In the genomic region with DNA sequence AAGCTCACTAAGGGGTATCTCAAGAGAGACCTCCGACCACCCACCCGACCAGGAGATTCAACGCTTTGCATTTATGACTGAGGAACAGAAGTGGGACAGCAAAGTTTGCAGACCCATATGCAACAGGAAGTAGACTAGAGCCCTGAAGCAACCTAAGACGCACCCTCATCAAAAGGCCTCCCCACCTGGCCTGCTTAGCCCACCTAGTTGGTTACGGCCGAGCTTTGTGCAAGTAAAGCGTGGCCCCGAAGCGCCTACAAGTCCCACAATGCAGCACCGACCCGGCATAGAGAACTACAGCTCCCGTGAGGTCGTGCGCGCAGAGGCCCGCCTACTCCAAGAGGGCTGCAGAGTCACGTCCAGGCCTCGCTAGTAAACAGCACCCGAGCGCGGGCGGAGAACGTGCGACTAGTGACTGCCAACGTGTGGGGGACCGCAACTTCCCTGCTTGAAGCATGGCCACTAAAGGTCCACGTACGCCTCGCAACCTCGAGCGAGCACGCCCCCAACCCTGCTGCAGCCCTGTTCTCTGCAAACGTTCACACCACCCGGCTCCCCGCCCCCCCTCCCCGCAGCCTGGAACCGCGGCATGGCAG, we compare ENCODE assay signal across 8 mouse cellular contexts. TPM values are rescaled to one million over a fixed set of nuclear protein-coding genes. Genes with fewer than 3 reads are reported as not detected.
DNase-seq lines count a peak whose midpoint lies in the region; ATAC-seq and TF ChIP-seq lines count a peak whose summit lies in the region.

No protein-coding gene starts in this region.

- in situ Hi-C loops in CH12.LX (cut with MboI; ENCODE audit: low pct_ligation_motif_present, low pct_unique_long_range_greater_than_20kb, low sequenced_read_pairs) = loop anchor here (5.0 kb wide), 1 partner anchor 119 kb away; the partner anchor contains the start of gene Coro7

- peak; percentile 84 for TF ChIP-seq POLR2A in CH12.LX (IDR thresholded peaks at IDR 0.05; ENCODE audit: low read depth, low read length)

- H3K9me3 ChIP-seq in CH12.LX (replicated peaks; ENCODE audit: low read length) = peaks cover 10% of the 10 kb centered on the region
- H3K9me3 ChIP-seq in forebrain, embryonic 10.5 days = no peaks in the 10 kb centered on the region; the same call in 1 of the 2 replicates
- no peaks in the 10 kb centered on the region for H3K9me3 ChIP-seq in heart, embryonic 15.5 days (replicated peaks)
- H3K9me3 ChIP-seq in liver, embryonic 13.5 days (replicated peaks) = no peaks in the 10 kb centered on the region
- no peaks in the 10 kb centered on the region for H3K9me3 ChIP-seq in stomach, embryonic 14.5 days (ENCODE audit: control insufficient read depth, low read depth, low read length)

- dilution Hi-C loops in CH12.LX (cut with MboI; ENCODE audit: extremely low pct_ligation_motif_present, extremely low pct_unique_long_range_greater_than_20kb, low sequenced_read_pairs) = no loop called here

- peak; percentile 96 for DNase-seq in CH12.LX (ENCODE audit: extremely low read depth)
- peak; percentile 77 for DNase-seq in c-Kit-positive CD71-negative TER-119-negative erythroid progenitor cells, embryonic 14.5 days (ENCODE audit: low read depth)
- DNase-seq in forebrain, embryonic 10.5 days (ENCODE audit: extremely low spot score, low spot score) = peak; percentile 93
- peak; percentile 92 to 96 for DNase-seq in kidney, postnatal 25 days
- DNase-seq in liver, embryonic 13.5 days = peak; percentile 88
- peak; percentile 84 to 87 for DNase-seq in natural killer cell, adult 2 months (ENCODE audit: low spot score in 2 of 2)

- peaks cover 13 to 46% of the 10 kb centered on the region in 2 experiments for H3K4me1 ChIP-seq in CH12.LX (ENCODE audit: control insufficient read depth in 1 of 2, insufficient read depth in 2 of 2)
- peaks cover 27% of the 10 kb centered on the region for H3K4me1 ChIP-seq in forebrain, embryonic 10.5 days
- H3K4me1 ChIP-seq in heart, embryonic 15.5 days (replicated peaks) = peaks cover 28% of the 10 kb centered on the region
- peaks cover 65% of the 10 kb centered on the region for H3K4me1 ChIP-seq in liver, embryonic 13.5 days (replicated peaks)
- H3K4me1 ChIP-seq in stomach, embryonic 14.5 days (ENCODE audit: control insufficient read depth, insufficient read depth, low read length) = peaks cover 24% of the 10 kb centered on the region

- no peak for TF ChIP-seq EP300 in CH12.LX (IDR thresholded peaks at IDR 0.05; ENCODE audit: low read length)

- no peak for TF ChIP-seq RAD21 in CH12.LX (IDR thresholded peaks at IDR 0.05; ENCODE audit: low read depth, low read length)

- H3K9ac ChIP-seq in CH12.LX (ENCODE audit: insufficient read depth, low read depth) = peak overlapping the region; percentile 80
- H3K9ac ChIP-seq in heart, embryonic 15.5 days = peak overlapping the region; percentile 75
- peak overlapping the region; percentile 85 for H3K9ac ChIP-seq in liver, embryonic 13.5 days
- H3K9ac ChIP-seq in stomach, embryonic 14.5 days (replicated peaks; ENCODE audit: low read depth, low read length) = peak overlapping the region; percentile 77

- peak overlapping the region; percentile 71 to 92 (median 79) for H3K4me3 ChIP-seq in CH12.LX (replicated peaks in 1 of 3; ENCODE audit: low read depth in 2 of 3, low read length in 2 of 3, poor library complexity in 1 of 3)
- H3K4me3 ChIP-seq in forebrain, embryonic 10.5 days = peak overlapping the region; percentile 90
- peak overlapping the region; percentile 84 for H3K4me3 ChIP-seq in heart, embryonic 15.5 days
- H3K4me3 ChIP-seq in liver, embryonic 13.5 days (replicated peaks) = peak overlapping the region; percentile 77
- H3K4me3 ChIP-seq in stomach, embryonic 14.5 days (ENCODE audit: low read depth, low read length) = peak overlapping the region; percentile 81

- peaks cover 17% of the 10 kb centered on the region for H3K27me3 ChIP-seq in CH12.LX (replicated peaks)
- no peaks in the 10 kb centered on the region for H3K27me3 ChIP-seq in forebrain, embryonic 10.5 days (ENCODE audit: poor library complexity, severe bottlenecking)
- H3K27me3 ChIP-seq in heart, embryonic 15.5 days = no peaks in the 10 kb centered on the region
- 0 out of 2 replicates have a peak, but pooled peaks cover 2% of the 10 kb centered on the region for H3K27me3 ChIP-seq in liver, embryonic 13.5 days
- H3K27me3 ChIP-seq in stomach, embryonic 14.5 days (ENCODE audit: control insufficient read depth, insufficient read depth, low read length) = no peaks in the 10 kb centered on the region

- ATAC-seq in heart, embryonic 15.5 days (replicated peaks; ENCODE audit: insufficient number of reproducible peaks, insufficient read depth, low FRiP score, low read depth) = peak; percentile 84
- ATAC-seq in liver, embryonic 13.5 days (ENCODE audit: low read depth) = peak; percentile 85
- peak; percentile 90 for ATAC-seq in stomach, embryonic 14.5 days (ENCODE audit: insufficient number of reproducible peaks, insufficient read depth, low FRiP score, low read depth)

- peaks cover 0 to 29% of the 10 kb centered on the region in 2 experiments for H3K36me3 ChIP-seq in CH12.LX (replicated peaks in 1 of 2; ENCODE audit: control insufficient read depth in 1 of 2, insufficient read depth in 1 of 2, low read length in 1 of 2)
- peaks cover 23% of the 10 kb centered on the region for H3K36me3 ChIP-seq in forebrain, embryonic 10.5 days (replicated peaks)
- H3K36me3 ChIP-seq in heart, embryonic 15.5 days = no peaks in the 10 kb centered on the region
- 0 out of 2 replicates have a peak, but pooled peaks cover 5% of the 10 kb centered on the region for H3K36me3 ChIP-seq in liver, embryonic 13.5 days
- H3K36me3 ChIP-seq in stomach, embryonic 14.5 days (ENCODE audit: control insufficient read depth, insufficient read depth, low read length) = no peaks in the 10 kb centered on the region

- peaks cover 18% of the 10 kb centered on the region for H3K79me2 ChIP-seq in CH12.LX (replicated peaks; ENCODE audit: control insufficient read depth, extremely low read depth, insufficient read depth, poor library complexity, severe bottlenecking)

- peak overlapping the region; percentile 64 for H3K27ac ChIP-seq in CH12.LX (ENCODE audit: insufficient read depth, low read depth)
- peak overlapping the region; percentile 98 for H3K27ac ChIP-seq in forebrain, embryonic 10.5 days
- H3K27ac ChIP-seq in heart, embryonic 15.5 days = peak overlapping the region; percentile 91
- peak overlapping the region; percentile 92 for H3K27ac ChIP-seq in liver, embryonic 13.5 days
- H3K27ac ChIP-seq in stomach, embryonic 14.5 days (ENCODE audit: low read length) = peak overlapping the region; percentile 93

- WGBS in forebrain, embryonic 10.5 days = under 1% methylated on average over 38 of the region's 38 CpGs
- WGBS in heart, embryonic 15.5 days = under 1% methylated on average over 38 of the region's 38 CpGs
- under 1% methylated on average over 38 of the region's 38 CpGs for WGBS in liver, embryonic 13.5 days (ENCODE audit: insufficient replicate concordance)
- under 1% methylated on average over 38 of the region's 38 CpGs for WGBS in stomach, embryonic 14.5 days

- peak overlapping the region; percentile 77 for H3K4me2 ChIP-seq in CH12.LX (ENCODE audit: insufficient read depth, low read depth, poor library complexity, severe bottlenecking)
- H3K4me2 ChIP-seq in heart, embryonic 15.5 days = peak overlapping the region; percentile 96
- H3K4me2 ChIP-seq in liver, embryonic 13.5 days = peak overlapping the region; percentile 99
- peak overlapping the region; percentile 57 for H3K4me2 ChIP-seq in stomach, embryonic 14.5 days (replicated peaks; ENCODE audit: low read depth, low read length)

- no peak for TF ChIP-seq CTCF in CH12.LX (conservative IDR thresholded peaks at IDR 0.05 in 1 of 2, IDR thresholded peaks at IDR 0.05 in 1 of 2; ENCODE audit: low read depth in 2 of 2, low read length in 2 of 2)

TF ChIP-seq in CH12.LX, 34 proteins besides CTCF, POLR2A, EP300 and RAD21 (continues in another document):
- peak; percentile 99 for TF ChIP-seq HCFC1 (IDR thresholded peaks at IDR 0.05; ENCODE audit: low read depth, low read length)
- TF ChIP-seq TCF12 (IDR thresholded peaks at IDR 0.05; ENCODE audit: low read depth, low read length) = peak; percentile 97
- TF ChIP-seq USF1 (IDR thresholded peaks at IDR 0.05; ENCODE audit: low read depth, low read length) = 0 out of 2 replicates have a peak, but pooled peaks have one; percentile 6
- TF ChIP-seq UBTF (IDR thresholded peaks at IDR 0.05; ENCODE audit: low read depth, low read length) = peak; percentile 2; the same call in 1 of the 2 replicates
- no peak for TF ChIP-seq JUND (conservative IDR thresholded peaks at IDR 0.05; ENCODE audit: low read depth, low read length)
- no peak for TF ChIP-seq SMC3 (IDR thresholded peaks at IDR 0.05; ENCODE audit: low read depth, low read length)
- peak; percentile 70 for TF ChIP-seq MAX (IDR thresholded peaks at IDR 0.05; ENCODE audit: low read length)

RNA-seq across cellular contexts. Expression of gene Tfap4, which starts 1.2 kb away (rescaled TPM):
- total RNA-seq in CH12.LX (2012; rRNA removed) (23.5 and 27.5 TPM in 2 replicates), CH12.LX (2014; rRNA removed) (24.0 and 25.0 TPM in 2 replicates)
- 43.3 and 46.6 TPM in 2 replicates for polyA plus RNA-seq in CH12.LX (2012; ENCODE audit: insufficient read length, low read depth)
- polyA plus RNA-seq in forebrain, embryonic 10.5 days (2016; fragmentation: Nextera tagmentation; extraction: Ambion mirVana) = 32.0 and 37.5 TPM in 2 replicates
- 5.6 and 7.1 TPM in 2 replicates for polyA plus RNA-seq in heart, embryonic 15.5 days (2015; fragmentation: Nextera tagmentation; extraction: Ambion mirVana)
- polyA plus RNA-seq in liver, embryonic 13.5 days (2015; fragmentation: Nextera tagmentation; extraction: Ambion mirVana) = 8.4 and 10.7 TPM in 2 replicates
- 24.9 and 25.7 TPM in 2 replicates for polyA plus RNA-seq in stomach, embryonic 14.5 days (2014; fragmentation: Nextera tagmentation; extraction: Ambion mirVana)

RNA-seq across cellular contexts. Expression of gene Srl, which starts 16.9 kb away (rescaled TPM):
- 44.6 and 60.3 TPM in 2 replicates for total RNA-seq in CH12.LX (2012; rRNA removed)
- total RNA-seq in CH12.LX (2014; rRNA removed) = 62.7 and 88.8 TPM in 2 replicates
- 71.3 and 77.9 TPM in 2 replicates for polyA plus RNA-seq in CH12.LX (2012; ENCODE audit: insufficient read length, low read depth)
- 23.8 and 29.4 TPM in 2 replicates for polyA plus RNA-seq in forebrain, embryonic 10.5 days (2016; fragmentation: Nextera tagmentation; extraction: Ambion mirVana)
- polyA plus RNA-seq in heart, embryonic 15.5 days (2015; fragmentation: Nextera tagmentation; extraction: Ambion mirVana) = 227 and 253 TPM in 2 replicates
- polyA plus RNA-seq in liver, embryonic 13.5 days (2015; fragmentation: Nextera tagmentation; extraction: Ambion mirVana) = 3.1 and 3.2 TPM in 2 replicates
- polyA plus RNA-seq in stomach, embryonic 14.5 days (2014; fragmentation: Nextera tagmentation; extraction: Ambion mirVana) = 10.5 and 13.8 TPM in 2 replicates

RNA-seq across cellular contexts. Expression of gene Glis2, which starts 36.0 kb away (rescaled TPM):
- total RNA-seq in CH12.LX (2012; rRNA removed) (2.1 and 2.5 TPM in 2 replicates), CH12.LX (2014; rRNA removed) (0.39 and 0.59 TPM in 2 replicates)
- polyA plus RNA-seq in CH12.LX (2012; ENCODE audit: insufficient read length, low read depth) = 3.2 and 3.3 TPM in 2 replicates
- 22.5 and 23.2 TPM in 2 replicates for polyA plus RNA-seq in forebrain, embryonic 10.5 days (2016; fragmentation: Nextera tagmentation; extraction: Ambion mirVana)
- 17.7 and 17.9 TPM in 2 replicates for polyA plus RNA-seq in heart, embryonic 15.5 days (2015; fragmentation: Nextera tagmentation; extraction: Ambion mirVana)
- polyA plus RNA-seq in liver, embryonic 13.5 days (2015; fragmentation: Nextera tagmentation; extraction: Ambion mirVana) = 2.4 and 2.8 TPM in 2 replicates
- polyA plus RNA-seq in stomach, embryonic 14.5 days (2014; fragmentation: Nextera tagmentation; extraction: Ambion mirVana) = 31.0 and 34.7 TPM in 2 replicates

Comparison
In these comparisons a context has a peak if more than half of its experiments do, and no peak if none do; other contexts are left out.
1. Peak in every context shown above with its lines: DNase-seq, ATAC-seq, H3K4me3 ChIP-seq and H3K27ac ChIP-seq.